Mouse (Mus musculus): ENCODE data around the gene Aars2. TPM values are rescaled to one million over a fixed set of nuclear protein-coding genes. Genes with fewer than 3 reads are reported as not detected.

The Aars2 gene
- 11.5 and 13.8 TPM in 2 replicates for polyA plus RNA-seq (2015; fragmentation: Nextera tagmentation; extraction: Ambion mirVana)

- Histone ChIP-seq H3K4me3 (replicated peaks; ENCODE audit: low read depth, low read length) (peak within 1 kb of the TSS; percentile 86), H3K4me2 (ENCODE audit: low read length) (peak within 1 kb of the TSS; percentile 48), H3K36me3 (ENCODE audit: insufficient read depth, low read length) (no peaks in the 10 kb centered on the region; the same call in 1 of the 2 replicates), H3K27me3 (ENCODE audit: insufficient read depth, low read length) (no peaks in the 10 kb centered on the region), H3K27ac (peak within 1 kb of the TSS; percentile 81), H3K4me1 (replicated peaks; ENCODE audit: insufficient read depth, low read length) (0 out of 2 replicates have a peak, but pooled peaks cover 4% of the 10 kb centered on the region), H3K9ac (ENCODE audit: low read depth, low read length) (peak within 1 kb of the TSS; percentile 68), H3K9me3 (replicated peaks; ENCODE audit: low read length) (no peaks in the 10 kb centered on the region)
- WGBS: under 1% methylated on average over 42 of the region's 42 CpGs
- DNase-seq (ENCODE audit: low spot score) (peak; percentile 95), ATAC-seq (replicated peaks; ENCODE audit: low FRiP score, low read depth) (peak; percentile 91)
- TF ChIP-seq CTCF (IDR thresholded peaks at IDR 0.05; ENCODE audit: low read depth): peak; percentile 91
Measured at GRCm38 (mm10) chr17:45506700-45507189, at the start of gene Aars2. TSS of gene Aars2 (plus strand) at chr17:45506841.

GRCm38 (mm10) chr17:45457487-45457886 is 49.2 kb upstream of the Aars2 start:
- 88% methylated on average over 5 of the region's 5 CpGs for WGBS
- Histone ChIP-seq H3K27ac (no peak overlapping the region), H3K4me3 (replicated peaks; ENCODE audit: low read depth, low read length) (no peak overlapping the region), H3K4me2 (ENCODE audit: low read length) (no peak overlapping the region), H3K9ac (ENCODE audit: low read depth, low read length) (no peak overlapping the region), H3K36me3 (ENCODE audit: insufficient read depth, low read length) (no peaks in the 10 kb centered on the region), H3K9me3 (replicated peaks; ENCODE audit: low read length) (no peaks in the 10 kb centered on the region), H3K27me3 (ENCODE audit: insufficient read depth, low read length) (no peaks in the 10 kb centered on the region), H3K4me1 (replicated peaks; ENCODE audit: insufficient read depth, low read length) (no peaks in the 10 kb centered on the region)
- DNase-seq (ENCODE audit: low spot score): no peak
- ATAC-seq (replicated peaks; ENCODE audit: low FRiP score, low read depth): no peak
- no peak for TF ChIP-seq CTCF (IDR thresholded peaks at IDR 0.05; ENCODE audit: low read depth)

- Histone ChIP-seq H3K4me2 (ENCODE audit: low read length) (no peak overlapping the region), H3K4me1 (replicated peaks; ENCODE audit: insufficient read depth, low read length) (no peaks in the 10 kb centered on the region), H3K4me3 (replicated peaks; ENCODE audit: low read depth, low read length) (no peak overlapping the region), H3K9ac (ENCODE audit: low read depth, low read length) (no peak overlapping the region), H3K9me3 (replicated peaks; ENCODE audit: low read length) (no peaks in the 10 kb centered on the region), H3K36me3 (ENCODE audit: insufficient read depth, low read length) (no peaks in the 10 kb centered on the region), H3K27ac (no peak overlapping the region), H3K27me3 (ENCODE audit: insufficient read depth, low read length) (no peaks in the 10 kb centered on the region)
- DNase-seq (ENCODE audit: low spot score): no peak
- WGBS: 86% methylated on average over 4 of the region's 4 CpGs
- no peak for ATAC-seq (replicated peaks; ENCODE audit: low FRiP score, low read depth)
- TF ChIP-seq CTCF (IDR thresholded peaks at IDR 0.05; ENCODE audit: low read depth): no peak
Measured at GRCm38 (mm10) chr17:45458516-45458915, 48.1 kb upstream of the Aars2 start.

- H3K4me3 ChIP-seq (replicated peaks; ENCODE audit: low read depth, low read length): no peak overlapping the region
- no peak for DNase-seq (ENCODE audit: low spot score)
- ATAC-seq (replicated peaks; ENCODE audit: low FRiP score, low read depth): no peak
- H3K9ac ChIP-seq (ENCODE audit: low read depth, low read length): no peak overlapping the region
- H3K4me1 ChIP-seq (replicated peaks; ENCODE audit: insufficient read depth, low read length): no peaks in the 10 kb centered on the region
- no peak overlapping the region for H3K27ac ChIP-seq
- 86% methylated on average over 8 of the region's 8 CpGs for WGBS
- H3K27me3 ChIP-seq (ENCODE audit: insufficient read depth, low read length): no peaks in the 10 kb centered on the region
- no peak overlapping the region for H3K4me2 ChIP-seq (ENCODE audit: low read length)
- no peak for TF ChIP-seq CTCF (IDR thresholded peaks at IDR 0.05; ENCODE audit: low read depth)
- H3K36me3 ChIP-seq (ENCODE audit: insufficient read depth, low read length): no peaks in the 10 kb centered on the region
- no peaks in the 10 kb centered on the region for H3K9me3 ChIP-seq (replicated peaks; ENCODE audit: low read length)
Measured at GRCm38 (mm10) chr17:45459062-45459461, 47.6 kb upstream of the Aars2 start.

GRCm38 (mm10) chr17:45462506-45462905 is 44.1 kb upstream of the Aars2 start:
- no peaks in the 10 kb centered on the region for H3K9me3 ChIP-seq (replicated peaks; ENCODE audit: low read length)
- H3K4me3 ChIP-seq (replicated peaks; ENCODE audit: low read depth, low read length): no peak overlapping the region
- ATAC-seq (replicated peaks; ENCODE audit: low FRiP score, low read depth) (no peak), DNase-seq (ENCODE audit: low spot score) (no peak)
- H3K27ac ChIP-seq: no peak overlapping the region
- H3K4me1 ChIP-seq (replicated peaks; ENCODE audit: insufficient read depth, low read length): no peaks in the 10 kb centered on the region
- no peak overlapping the region for H3K9ac ChIP-seq (ENCODE audit: low read depth, low read length)
- no peak overlapping the region for H3K4me2 ChIP-seq (ENCODE audit: low read length)
- TF ChIP-seq CTCF (IDR thresholded peaks at IDR 0.05; ENCODE audit: low read depth): no peak
- 90% methylated on average over 4 of the region's 4 CpGs for WGBS
- no peaks in the 10 kb centered on the region for H3K36me3 ChIP-seq (ENCODE audit: insufficient read depth, low read length)
- H3K27me3 ChIP-seq (ENCODE audit: insufficient read depth, low read length): no peaks in the 10 kb centered on the region

- Histone ChIP-seq H3K36me3 (ENCODE audit: insufficient read depth, low read length) (no peaks in the 10 kb centered on the region), H3K4me3 (replicated peaks; ENCODE audit: low read depth, low read length) (no peak overlapping the region), H3K27ac (no peak overlapping the region), H3K9me3 (replicated peaks; ENCODE audit: low read length) (no peaks in the 10 kb centered on the region), H3K4me2 (ENCODE audit: low read length) (no peak overlapping the region), H3K4me1 (replicated peaks; ENCODE audit: insufficient read depth, low read length) (no peaks in the 10 kb centered on the region), H3K27me3 (ENCODE audit: insufficient read depth, low read length) (no peaks in the 10 kb centered on the region), H3K9ac (ENCODE audit: low read depth, low read length) (no peak overlapping the region)
- DNase-seq (ENCODE audit: low spot score): no peak
- 86% methylated on average over 9 of the region's 9 CpGs for WGBS
- no peak for ATAC-seq (replicated peaks; ENCODE audit: low FRiP score, low read depth)
- no peak for TF ChIP-seq CTCF (IDR thresholded peaks at IDR 0.05; ENCODE audit: low read depth)
Measured at GRCm38 (mm10) chr17:45464255-45464654, 42.4 kb upstream of the Aars2 start.

- Histone ChIP-seq H3K9me3 (replicated peaks; ENCODE audit: low read length) (no peaks in the 10 kb centered on the region), H3K27ac (no peak overlapping the region), H3K9ac (ENCODE audit: low read depth, low read length) (no peak overlapping the region), H3K4me1 (replicated peaks; ENCODE audit: insufficient read depth, low read length) (no peaks in the 10 kb centered on the region), H3K4me3 (replicated peaks; ENCODE audit: low read depth, low read length) (no peak overlapping the region), H3K4me2 (ENCODE audit: low read length) (no peak overlapping the region), H3K36me3 (ENCODE audit: insufficient read depth, low read length) (no peaks in the 10 kb centered on the region), H3K27me3 (ENCODE audit: insufficient read depth, low read length) (no peaks in the 10 kb centered on the region)
- DNase-seq (ENCODE audit: low spot score) (no peak), ATAC-seq (replicated peaks; ENCODE audit: low FRiP score, low read depth) (no peak)
- WGBS: 70% methylated on average over 2 of the region's 2 CpGs
- peak; percentile 10; the same call in 1 of the 2 replicates for TF ChIP-seq CTCF (IDR thresholded peaks at IDR 0.05; ENCODE audit: low read depth)
Measured at GRCm38 (mm10) chr17:45466701-45467100, 39.9 kb upstream of the Aars2 start.
